Mouse (Mus musculus) ES-E14 (cell line): Measurements from ENCODE around the gene Gpr65. TPM values are rescaled to one million over a fixed set of nuclear protein-coding genes. Genes with fewer than 3 reads are reported as not detected.

ENCODE experiments used
- DNase-seq: peaks from one replicate; pipeline ENCODE4 v3.0.0-alpha.2; 2013; ENCODE audit warnings: low read depth, low spot score
- H3K27ac ChIP-seq: 2 replicates; pipeline ENCODE4 v1.5.1; 2012; ENCODE audit warnings: low read depth, mild to moderate bottlenecking, low read length, moderate library complexity, mixed read lengths; ENCODE audit not compliant: poor library complexity, insufficient read depth, severe bottlenecking
- H3K36me3 ChIP-seq: 2 replicates; pipeline ENCODE4 v1.6.1; 2012; ENCODE audit warnings: mild to moderate bottlenecking, low read length, moderate library complexity, mixed read lengths; ENCODE audit not compliant: control insufficient read depth, poor library complexity, insufficient read depth, severe bottlenecking
- H3K4me1 ChIP-seq, 2 experiments: fragments of 150-350 bp in 1 of 2; sonication (generic) in 1 of 2; 2 replicates each; pipeline ENCODE4 v1.6.1; 2012; ENCODE audit warnings: low read length in 2 of 2, mild to moderate bottlenecking in 1 of 2, mixed read lengths in 1 of 2; ENCODE audit not compliant: control insufficient read depth in 2 of 2, insufficient read depth in 2 of 2, poor library complexity in 1 of 2
- H3K4me3 ChIP-seq, 2 experiments: fragments of 150-350 bp in 1 of 2; sonication (generic) in 1 of 2; 2 replicates each; pipeline ENCODE4 v1.5.1; 2012; ENCODE audit warnings: low read length in 2 of 2, low read depth in 1 of 2, mild to moderate bottlenecking in 1 of 2, mixed read lengths in 1 of 2; ENCODE audit not compliant: insufficient read depth in 1 of 2, poor library complexity in 1 of 2, severe bottlenecking in 1 of 2
- H3K9ac ChIP-seq: 2 replicates; pipeline ENCODE4 v1.6.1; 2012; ENCODE audit warnings: low read depth, mild to moderate bottlenecking, low read length, mixed read lengths; ENCODE audit not compliant: poor library complexity, insufficient read depth, severe bottlenecking
- H3K9me3 ChIP-seq: fragments of 150-350 bp; sonication (generic); 2 replicates; pipeline ENCODE4 v1.6.1; 2012; ENCODE audit warnings: low read depth, mild to moderate bottlenecking, low read length; ENCODE audit not compliant: control insufficient read depth, insufficient read depth
- CHD2 ChIP-seq: IDR thresholded peaks from 2 replicates; pipeline ENCODE4 v1.6.1; 2014; ENCODE audit warnings: mild to moderate bottlenecking, low read depth, low read length, inconsistent platforms
- HCFC1 ChIP-seq: IDR thresholded peaks from 2 replicates; pipeline ENCODE4 v1.6.1; 2012; ENCODE audit warnings: low read length, inconsistent platforms, borderline replicate concordance; ENCODE audit not compliant: insufficient read depth
- MAFK ChIP-seq: IDR thresholded peaks from 2 replicates; pipeline ENCODE4 v1.6.1; 2014; ENCODE audit warnings: mild to moderate bottlenecking, low read depth, low read length, inconsistent platforms; ENCODE audit not compliant: insufficient read depth
- ZC3H11A ChIP-seq: IDR thresholded peaks from 2 replicates; pipeline ENCODE4 v1.6.1; 2012; ENCODE audit warnings: low read depth, mild to moderate bottlenecking, inconsistent platforms, low read length, borderline replicate concordance
- ZNF384 ChIP-seq: IDR thresholded peaks from 2 replicates; pipeline ENCODE4 v1.6.1; 2012; ENCODE audit warnings: low read depth, low read length, inconsistent platforms
- in situ Hi-C, 2 experiments: fragments of 600-800 bp; cut with MboI; formaldehyde crosslinking; loops; one replicate each; pipeline ENCODE4 v1.15.1; 2025; ENCODE audit warnings: low sequenced_read_pairs in 2 of 2, inconsistent platforms in 1 of 2; ENCODE audit not compliant: unreplicated experiment in 2 of 2
- total RNA-seq: library from RNA; depleted of rRNA; stranded (reverse); fragments of 300-350 nt; gene quantifications from 2 replicates; pipeline ENCODE4 v1.2.3, GENCODE M21; 2012

Gpr65 gene
- total RNA-seq, 1 experiment, result 0.13 TPM

DNA sequence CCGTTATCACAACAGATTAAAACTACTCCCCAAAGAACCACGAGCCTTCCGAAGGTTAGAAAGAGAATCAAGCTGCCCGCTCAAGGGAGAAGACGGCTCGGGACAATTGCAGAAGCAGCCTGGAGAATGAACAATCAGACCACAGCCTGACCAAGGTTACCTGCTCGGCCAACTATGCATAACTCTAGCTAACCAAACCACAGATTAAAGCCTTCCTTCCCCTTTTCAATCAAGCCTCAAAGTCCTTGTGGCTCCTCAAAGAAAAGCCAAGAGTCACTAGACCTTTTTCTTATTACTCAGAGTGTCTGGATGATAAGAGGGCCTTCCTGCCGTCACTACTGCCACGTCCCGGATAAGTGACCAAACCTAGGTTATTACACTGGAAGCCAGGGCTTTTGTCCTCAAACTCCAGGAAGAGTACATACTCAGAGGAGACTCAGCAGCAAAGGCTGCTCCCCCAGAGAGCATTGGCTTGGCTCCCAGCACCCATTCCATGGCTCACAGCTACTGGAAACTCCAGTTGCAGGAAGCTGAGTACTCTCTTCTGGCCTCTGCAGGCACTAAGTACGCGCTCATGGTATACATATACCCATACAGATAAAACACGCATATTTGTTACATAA is 13.0 kb upstream of the Gpr65 start:
- in situ Hi-C loops, result no loop called here
- H3K4me3 ChIP-seq, result no peak overlapping the region
- H3K27ac ChIP-seq, result no peak overlapping the region
- no peak for DNase-seq
- 0 out of 4 replicates have a peak, but pooled peaks cover 0 to 2% of the 10 kb centered on the region in 2 experiments for H3K4me1 ChIP-seq
- H3K9ac ChIP-seq, result no peak overlapping the region
- H3K36me3 ChIP-seq, result no peaks in the 10 kb centered on the region
- TF ChIP-seq ZNF384, result no peak
- no peak for TF ChIP-seq ZC3H11A
- TF ChIP-seq HCFC1, result no peak
- no peak for TF ChIP-seq CHD2
- TF ChIP-seq MAFK, result no peak
- no peaks in the 10 kb centered on the region for H3K9me3 ChIP-seq

DNA sequence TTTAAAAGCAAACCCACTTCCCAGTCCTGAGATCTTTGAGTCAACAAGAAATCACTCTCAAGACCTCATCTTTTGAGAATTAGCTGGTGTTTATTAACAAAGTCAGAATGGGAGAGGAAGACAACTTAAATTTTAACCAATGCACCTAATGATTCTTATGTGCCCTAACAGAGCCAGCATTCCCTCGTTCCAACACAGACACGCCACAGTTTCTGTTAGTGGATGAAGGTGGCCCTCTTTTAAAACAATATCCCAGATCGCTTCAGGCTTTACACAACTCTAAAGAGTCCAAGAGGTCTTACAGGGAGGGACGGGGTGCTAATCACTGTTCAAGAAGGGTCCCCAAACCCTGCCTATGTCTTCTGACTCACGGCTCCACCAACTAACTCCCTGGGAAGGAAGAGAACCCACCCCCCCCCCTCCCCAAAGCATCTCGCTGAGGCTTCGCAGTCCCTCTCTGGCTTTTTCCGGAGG is 10.0 kb upstream of the Gpr65 start:
- peak overlapping the region; percentile 99 for H3K9ac ChIP-seq
- DNase-seq, result no peak
- 0 out of 4 replicates have a peak, but pooled peaks cover 0 to 2% of the 10 kb centered on the region in 2 experiments for H3K4me1 ChIP-seq
- H3K27ac ChIP-seq, result peak overlapping the region; percentile 85; the same call in 1 of the 2 replicates
- H3K36me3 ChIP-seq, result no peaks in the 10 kb centered on the region
- no peaks in the 10 kb centered on the region for H3K9me3 ChIP-seq
- in situ Hi-C loops, result no loop called here
- TF ChIP-seq ZNF384 (no peak), HCFC1 (no peak), MAFK (no peak), ZC3H11A (no peak), CHD2 (no peak)
- peak overlapping the region; percentile 95 to 97 for H3K4me3 ChIP-seq

DNA sequence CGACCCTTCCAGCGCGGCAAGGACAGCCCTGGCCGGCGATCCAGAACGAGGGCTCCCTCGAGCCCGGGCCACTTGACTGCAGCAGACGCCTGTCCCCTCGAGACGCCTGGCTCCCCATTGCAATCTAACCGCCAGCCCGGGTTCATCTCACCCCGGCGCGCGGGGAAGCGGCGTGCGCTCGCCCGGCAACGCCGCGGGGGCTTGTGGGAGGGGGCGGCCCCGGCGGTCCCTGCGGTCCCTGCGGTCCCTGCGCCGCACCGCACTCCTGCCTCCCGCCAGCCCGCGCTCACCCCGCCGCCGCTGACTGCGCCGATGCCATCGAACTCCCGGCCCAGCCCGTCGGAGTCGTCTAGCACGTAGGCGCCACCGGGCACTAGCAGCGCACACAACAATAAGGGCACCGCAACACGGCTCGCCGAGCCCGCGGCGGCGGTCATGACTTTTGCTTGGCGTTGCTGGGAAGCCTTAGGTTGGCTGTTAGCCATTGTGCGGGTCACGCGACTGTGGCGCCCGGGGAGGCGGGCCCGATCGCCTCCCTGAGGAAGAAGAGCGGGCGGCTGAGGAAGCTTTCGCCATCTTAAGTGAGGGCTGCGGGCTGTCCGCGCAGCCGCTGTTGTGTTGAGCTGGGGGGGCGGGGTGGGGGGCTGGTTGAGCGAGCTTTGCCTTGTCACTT is 9.5 kb upstream of the Gpr65 start, which contains the start of gene Galc:
Galc (minus strand) TSS at position 615 of the 673 bp plus-strand sequence.
- H3K9ac ChIP-seq, result peak within 1 kb of the TSS; percentile 99
- peak; percentile 61 for DNase-seq
- H3K4me3 ChIP-seq, result peak within 1 kb of the TSS; percentile 95 to 97
- TF ChIP-seq HCFC1 (peak; percentile 80), ZC3H11A (no peak), ZNF384 (no peak)
- 0 out of 4 replicates have a peak, but pooled peaks cover 0 to 2% of the 10 kb centered on the region in 2 experiments for H3K4me1 ChIP-seq
- no peaks in the 10 kb centered on the region for H3K9me3 ChIP-seq
- in situ Hi-C loops, result no loop called here
- H3K36me3 ChIP-seq, result no peaks in the 10 kb centered on the region
- H3K27ac ChIP-seq, result peak within 1 kb of the TSS; percentile 85; the same call in 1 of the 2 replicates

DNA sequence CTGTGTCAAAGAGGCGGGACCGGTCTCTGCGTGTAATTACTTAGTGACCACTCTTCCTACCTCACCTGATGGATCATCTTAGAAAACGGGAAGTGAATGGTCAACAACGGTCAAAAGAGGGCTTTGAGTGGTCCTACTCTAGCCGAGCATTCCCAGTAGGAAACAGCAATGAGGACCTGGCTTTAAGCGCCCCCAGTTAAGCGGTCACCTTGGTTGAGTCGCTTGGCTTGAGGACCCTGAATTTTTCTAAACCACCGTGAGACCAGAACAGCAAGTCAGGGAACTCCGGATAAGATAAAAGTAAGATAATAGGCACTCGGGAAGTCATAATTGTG is 8.9 kb upstream of the Gpr65 start:
- TF ChIP-seq CHD2 (no peak), ZNF384 (no peak), HCFC1 (no peak), ZC3H11A (no peak), MAFK (no peak)
- H3K9me3 ChIP-seq, result no peaks in the 10 kb centered on the region
- H3K9ac ChIP-seq, result no peak overlapping the region; the same call in 1 of the 2 replicates
- H3K36me3 ChIP-seq, result no peaks in the 10 kb centered on the region
- no peak overlapping the region for H3K27ac ChIP-seq
- in situ Hi-C loops, result no loop called here
- peak overlapping the region; percentile 95 to 97 for H3K4me3 ChIP-seq
- DNase-seq, result no peak
- H3K4me1 ChIP-seq, result 0 out of 4 replicates have a peak, but pooled peaks cover 0 to 2% of the 10 kb centered on the region in 2 experiments
